Mouse (Mus musculus): ENCODE measurements around the gene Tnr.
A peak's percentile ranks its signal among the peaks of the same experiment; 100 is the strongest.

The Tnr gene

DNA sequence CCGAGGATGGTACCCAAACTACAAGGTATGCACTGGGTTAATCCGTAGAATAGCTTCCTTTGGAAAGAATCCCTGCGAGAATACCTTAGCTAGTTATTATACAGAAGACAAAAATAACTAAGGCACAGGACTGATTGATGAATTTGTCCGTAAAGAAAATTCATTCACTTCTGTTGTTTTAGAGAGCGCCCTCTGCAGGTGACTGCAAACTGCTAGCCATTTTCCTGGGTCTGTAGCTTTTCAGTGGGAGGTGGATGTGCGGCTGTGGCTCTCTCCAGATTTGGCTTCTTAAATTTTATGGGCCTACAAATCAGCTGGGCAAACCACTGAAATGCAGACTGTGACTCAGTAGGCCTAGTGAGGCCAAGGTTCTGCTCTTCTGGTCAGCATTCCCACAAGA is 42.5 kb downstream of the Tnr start:
- peak; percentile 55 for DNase-seq

DNA sequence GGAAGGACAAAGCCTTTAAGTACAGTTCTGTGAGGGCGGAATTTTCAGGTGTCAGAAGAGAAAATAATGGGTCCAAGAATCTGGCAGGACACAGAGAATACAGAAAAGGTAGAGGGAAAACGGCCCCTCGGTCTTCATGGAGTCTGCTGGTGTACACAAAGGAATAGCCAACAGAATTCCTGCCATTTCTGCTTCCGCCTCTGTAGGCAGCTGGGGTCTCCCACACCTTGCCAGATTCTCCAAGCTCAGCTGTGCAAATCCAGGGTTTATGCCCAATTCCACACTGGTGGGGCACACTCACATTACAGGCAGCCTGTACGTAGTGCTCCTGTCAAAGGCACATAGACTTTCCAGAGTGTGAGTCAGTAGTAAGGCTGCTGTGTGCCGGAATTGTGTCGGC is 43.6 kb downstream of the Tnr start:
- DNase-seq: peak; percentile 70

GRCm38 (mm10) chr1:159570270-159570669 is 46.7 kb downstream of the Tnr start:
- DNase-seq: peak; percentile 94

- peak; percentile 69 for DNase-seq
Observed at GRCm38 (mm10) chr1:159570831-159571230, 47.3 kb downstream of the Tnr start.

GRCm38 (mm10) chr1:159571951-159572350 is 48.4 kb downstream of the Tnr start:
- peak; percentile 97 for DNase-seq

DNA sequence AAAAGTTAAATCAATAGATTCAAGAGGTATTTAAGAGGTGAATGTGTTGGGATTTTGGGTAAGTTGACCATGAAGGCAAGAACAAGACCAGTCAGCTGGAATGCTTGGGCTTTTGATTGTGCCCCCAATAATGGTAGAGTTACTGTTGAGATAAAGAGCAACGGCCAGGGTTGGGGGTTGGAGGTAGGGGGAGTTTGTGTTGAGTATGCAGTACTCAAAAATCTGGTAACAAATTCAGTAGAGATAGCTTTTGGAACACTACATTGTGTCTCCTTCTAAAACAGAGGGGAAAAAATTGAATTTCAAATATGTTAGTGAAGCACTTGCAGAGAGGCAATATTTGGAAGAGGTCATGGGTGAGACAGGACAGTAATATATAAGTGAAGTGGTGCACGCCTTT is 49.5 kb downstream of the Tnr start:
- peak; percentile 55 for DNase-seq

DNA sequence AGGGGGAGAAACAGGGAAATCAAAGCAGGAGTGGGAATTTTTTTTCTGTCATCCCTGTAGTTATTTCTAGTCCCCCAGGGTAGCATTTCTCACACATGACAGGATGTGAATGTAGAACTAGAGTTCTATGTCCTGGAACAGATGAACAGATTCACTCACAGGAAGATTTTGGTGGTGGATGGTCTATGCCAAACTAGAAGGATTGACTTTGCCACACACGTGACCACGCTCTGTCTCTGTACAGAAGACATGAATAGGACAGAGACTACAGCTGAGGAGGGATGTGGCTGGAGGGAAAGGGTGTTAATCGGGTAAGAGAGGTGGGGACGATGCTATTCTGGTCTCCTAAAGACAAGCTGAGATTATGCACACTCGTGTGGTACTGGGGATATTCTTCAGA is 51.1 kb downstream of the Tnr start:
- peak; percentile 55 for DNase-seq

- peak; percentile 55 for DNase-seq
Observed at GRCm38 (mm10) chr1:159576246-159576645, 52.7 kb downstream of the Tnr start.

DNA sequence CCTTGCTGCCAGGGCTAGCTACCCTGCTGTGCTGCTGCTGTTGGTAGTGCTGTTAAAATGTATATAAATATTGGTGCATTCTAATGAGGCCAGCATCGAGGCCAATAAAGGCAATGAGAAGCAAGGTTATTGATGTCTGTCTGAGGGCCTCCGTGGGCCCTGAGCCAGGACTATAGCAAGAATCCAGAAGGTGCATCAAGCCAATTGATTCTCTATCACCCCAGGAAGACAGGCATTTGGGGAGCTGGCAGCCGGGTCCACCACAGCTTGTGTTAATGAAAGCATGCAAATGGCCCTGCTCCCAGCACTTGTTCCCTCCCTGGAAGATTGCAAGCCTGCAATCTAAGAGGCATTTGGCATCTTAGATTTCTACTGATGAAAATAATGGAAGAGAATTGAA is 54.8 kb downstream of the Tnr start:
- DNase-seq: peak; percentile 66

- peak; percentile 37 for DNase-seq
Observed at GRCm38 (mm10) chr1:159580335-159580921, 56.9 kb downstream of the Tnr start.

DNA sequence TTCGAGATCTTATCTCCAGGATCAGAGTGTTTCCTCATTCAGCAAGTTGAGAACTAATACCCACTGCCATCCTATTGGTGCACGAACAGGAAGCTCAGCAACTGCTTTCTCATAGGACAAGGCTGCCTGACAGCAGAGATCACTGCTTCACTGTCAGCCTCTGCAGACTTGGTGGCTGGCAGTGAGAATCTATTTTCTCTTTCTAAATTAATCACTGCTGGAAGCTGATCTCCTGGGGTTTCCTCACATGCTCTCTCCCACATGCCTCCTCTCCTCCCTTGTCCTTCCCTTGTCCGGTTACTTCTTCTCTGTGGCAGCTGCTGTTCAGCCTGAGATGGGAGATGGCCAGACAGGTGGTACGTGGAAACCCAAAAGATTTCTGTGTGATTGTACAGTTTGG is 60.3 kb downstream of the Tnr start:
- DNase-seq: peak; percentile 89

- no peak for DNase-seq
Observed at GRCm38 (mm10) chr1:159588741-159589140, 65.2 kb downstream of the Tnr start.

- DNase-seq: no peak
Observed at GRCm38 (mm10) chr1:159594099-159595058, 70.8 kb downstream of the Tnr start.

DNA sequence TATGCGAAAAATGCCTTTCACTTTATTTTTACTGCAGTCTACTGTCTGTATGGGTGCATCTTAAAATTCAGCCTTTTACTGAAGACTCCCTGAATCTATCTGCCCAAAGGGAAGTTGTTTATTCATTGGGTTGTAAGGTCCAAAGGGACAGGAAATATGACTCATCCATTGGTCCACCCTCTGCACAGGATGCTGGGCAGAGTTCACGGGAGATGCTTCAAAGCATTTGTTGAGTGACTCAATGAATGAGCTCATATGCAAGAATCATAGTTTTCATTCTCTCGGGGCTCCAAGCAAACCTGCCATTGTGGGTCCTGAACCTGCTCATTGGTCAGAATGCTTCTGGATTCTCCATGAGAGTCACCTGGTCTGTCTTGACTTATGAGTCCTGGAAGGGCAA is 72.2 kb downstream of the Tnr start:
- peak; percentile 87 for DNase-seq

DNA sequence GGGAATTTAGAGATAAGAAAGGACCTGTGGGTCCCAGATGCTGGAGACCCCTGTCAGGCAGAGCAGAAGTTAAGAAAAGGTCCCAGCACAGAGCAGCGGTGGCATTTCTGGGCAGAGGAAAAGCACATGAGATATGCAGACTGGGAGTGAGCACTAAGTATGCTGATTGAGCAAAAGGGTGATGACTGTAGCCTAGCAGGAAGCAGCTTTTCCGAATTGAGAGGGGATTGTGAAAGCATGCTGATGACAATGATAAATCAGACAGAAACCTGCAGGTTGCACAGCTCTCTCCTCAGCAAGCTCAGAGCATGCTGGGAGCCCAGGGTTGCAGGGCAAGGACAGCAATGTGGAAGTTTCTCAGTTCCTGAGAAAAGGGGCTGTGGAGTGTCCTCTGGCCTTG is 73.1 kb downstream of the Tnr start:
- no peak for DNase-seq

GRCm38 (mm10) chr1:159613561-159613960 is 90.0 kb downstream of the Tnr start:
- peak; percentile 39 for DNase-seq

GRCm38 (mm10) chr1:159614062-159614601 is 90.6 kb downstream of the Tnr start:
- peak; percentile 53 for DNase-seq

GRCm38 (mm10) chr1:159614644-159615431 is 91.3 kb downstream of the Tnr start:
- DNase-seq: peak; percentile 89

GRCm38 (mm10) chr1:159615686-159616085 is 92.1 kb downstream of the Tnr start:
- peak; percentile 66 for DNase-seq

DNA sequence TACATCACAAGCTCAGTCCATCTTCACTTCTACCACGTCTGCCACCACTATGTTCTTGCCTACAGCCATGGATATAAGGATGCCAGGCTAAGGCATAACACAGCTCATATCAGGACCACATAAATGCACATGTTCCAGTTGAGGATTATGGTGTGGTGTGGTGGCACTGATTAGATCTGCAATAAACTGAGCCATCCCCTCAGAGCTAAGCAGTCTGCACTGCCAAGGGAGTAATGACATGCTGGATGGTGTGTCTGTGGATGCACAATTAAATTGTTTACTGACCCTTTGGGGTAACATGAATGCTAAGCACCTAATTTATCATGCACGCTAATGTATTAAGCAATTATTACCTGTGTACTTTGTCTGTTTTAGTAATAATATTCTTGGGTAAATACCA is 95.6 kb downstream of the Tnr start:
- DNase-seq: peak; percentile 7

DNA sequence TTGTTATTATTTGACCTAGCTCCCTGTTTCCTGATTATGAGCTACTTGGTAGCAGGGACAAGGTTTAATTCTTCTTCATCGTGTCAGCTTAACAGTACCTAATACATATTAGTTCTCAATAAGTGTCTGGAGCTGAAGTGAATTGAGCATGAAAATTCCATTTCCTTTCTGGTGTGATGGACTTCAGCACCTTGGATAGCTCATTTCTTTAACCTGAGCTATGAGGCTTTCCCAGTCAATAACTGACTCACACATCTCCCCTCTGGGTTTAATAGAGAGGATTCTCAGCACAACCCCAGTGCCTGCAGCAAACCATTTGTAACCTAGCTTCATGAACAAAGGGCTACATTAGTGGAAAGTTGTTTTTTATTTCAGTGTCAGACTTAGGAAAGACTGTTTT is 97.8 kb downstream of the Tnr start:
- DNase-seq: no peak

DNA sequence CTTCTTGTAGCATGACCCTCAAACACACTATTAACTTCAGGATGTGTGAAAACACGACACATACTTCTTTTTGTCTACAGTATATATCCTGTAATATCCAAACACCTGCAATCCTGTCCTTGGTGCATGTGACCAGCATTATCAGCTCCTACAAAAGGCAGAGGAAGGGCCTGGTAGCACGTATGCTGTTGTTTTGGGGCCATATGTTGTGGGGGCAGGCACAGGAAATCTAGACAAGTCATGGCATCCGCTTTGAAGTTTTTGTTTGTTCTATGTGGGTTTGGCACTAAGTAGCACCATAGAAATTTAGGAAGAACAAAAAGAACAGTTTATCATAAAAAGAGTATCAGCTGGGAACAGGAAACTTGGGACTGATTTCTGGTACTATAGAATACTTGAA is 105.5 kb downstream of the Tnr start:
- peak; percentile 42 for DNase-seq

All from heart, adult 11 months (tissue).